Mouse (Mus musculus): ENCODE measurements at regions not wholly inside any gene's neighbourhood (a gene's known extent, or its start where the extent isn't known, plus 50 kb on each side); places are given as distances from the start of the nearest gene placed in this dataset.
"Not testable (repeated sequence)": the region's sequence is repeated elsewhere in the genome, so short reads cannot be mapped to it uniquely, and the experiment has no call there.

- Histone ChIP-seq H3K36me3 (replicated peaks; ENCODE audit: control insufficient read depth, insufficient read depth, low read depth, low read length) (no peaks in the 10 kb centered on the region), H3K4me2 (ENCODE audit: low read depth, low read length) (no peak overlapping the region), H3K4me1 (ENCODE audit: control insufficient read depth, insufficient read depth, low read length) (no peaks in the 10 kb centered on the region), H3K9ac (replicated peaks; ENCODE audit: low read length) (no peak overlapping the region), H3K27ac (replicated peaks; ENCODE audit: low read depth, low read length) (no peak overlapping the region), H3K9me3 (replicated peaks; ENCODE audit: control insufficient read depth, low read length) (no peaks in the 10 kb centered on the region), H3K27me3 (ENCODE audit: control insufficient read depth, insufficient read depth, low read length) (no peaks in the 10 kb centered on the region), H3K4me3 (ENCODE audit: low read depth, low read length) (no peak overlapping the region)
- 72% methylated on average over 3 of the region's 3 CpGs for WGBS
- ATAC-seq (replicated peaks; ENCODE audit: insufficient number of reproducible peaks, low FRiP score, low TSS enrichment, low read depth): no peak
- DNase-seq (ENCODE audit: low spot score): no peak
Observed at GRCm38 (mm10) chr8:30063148-30063547, 2615.7 kb downstream of the Poteg start.

DNA sequence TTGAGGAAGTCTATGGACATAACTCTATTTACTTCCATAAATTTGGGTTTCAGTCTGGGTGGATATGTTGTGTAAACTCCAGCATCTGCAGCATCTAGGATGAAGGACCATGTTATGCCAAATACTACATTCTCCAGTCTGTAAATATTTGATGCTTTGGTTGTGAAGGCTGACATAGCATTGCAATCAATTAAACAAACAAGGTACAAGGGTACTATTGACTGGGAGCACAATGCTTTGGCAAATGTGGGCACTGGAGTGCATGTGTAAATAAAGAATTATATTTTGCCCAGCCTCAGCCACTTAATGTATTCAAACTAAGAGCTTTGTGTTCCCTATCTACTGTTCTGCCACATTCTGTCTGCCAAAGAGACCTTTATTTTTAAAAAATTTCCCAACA, 2630.3 kb downstream of the Poteg start:
- Histone ChIP-seq H3K4me3 (ENCODE audit: low read depth, low read length) (no peak overlapping the region), H3K36me3 (replicated peaks; ENCODE audit: control insufficient read depth, insufficient read depth, low read depth, low read length) (no peaks in the 10 kb centered on the region), H3K27ac (replicated peaks; ENCODE audit: low read depth, low read length) (no peak overlapping the region), H3K4me1 (ENCODE audit: control insufficient read depth, insufficient read depth, low read length) (no peaks in the 10 kb centered on the region), H3K9ac (replicated peaks; ENCODE audit: low read length) (no peak overlapping the region), H3K4me2 (ENCODE audit: low read depth, low read length) (no peak overlapping the region), H3K9me3 (replicated peaks; ENCODE audit: control insufficient read depth, low read length) (no peaks in the 10 kb centered on the region), H3K27me3 (ENCODE audit: control insufficient read depth, insufficient read depth, low read length) (no peaks in the 10 kb centered on the region)
- ATAC-seq (replicated peaks; ENCODE audit: insufficient number of reproducible peaks, low FRiP score, low TSS enrichment, low read depth): no peak
- no peak for DNase-seq (ENCODE audit: low spot score)

GRCm38 (mm10) chr8:30127766-30128165, 2680.3 kb downstream of the Poteg start:
- ATAC-seq (replicated peaks; ENCODE audit: insufficient number of reproducible peaks, low FRiP score, low TSS enrichment, low read depth): no peak
- no peak overlapping the region for H3K4me3 ChIP-seq (ENCODE audit: low read depth, low read length)

GRCm38 (mm10) chr8:30134999-30135398, 2687.5 kb downstream of the Poteg start:
- Histone ChIP-seq H3K4me3 (ENCODE audit: low read depth, low read length) (no peak overlapping the region), H3K9me3 (replicated peaks; ENCODE audit: control insufficient read depth, low read length) (no peaks in the 10 kb centered on the region), H3K27me3 (ENCODE audit: control insufficient read depth, insufficient read depth, low read length) (no peaks in the 10 kb centered on the region), H3K4me2 (ENCODE audit: low read depth, low read length) (no peak overlapping the region), H3K27ac (replicated peaks; ENCODE audit: low read depth, low read length) (no peak overlapping the region), H3K4me1 (ENCODE audit: control insufficient read depth, insufficient read depth, low read length) (no peaks in the 10 kb centered on the region), H3K36me3 (replicated peaks; ENCODE audit: control insufficient read depth, insufficient read depth, low read depth, low read length) (no peaks in the 10 kb centered on the region), H3K9ac (replicated peaks; ENCODE audit: low read length) (no peak overlapping the region)
- no peak for ATAC-seq (replicated peaks; ENCODE audit: insufficient number of reproducible peaks, low FRiP score, low TSS enrichment, low read depth)
- DNase-seq (ENCODE audit: low spot score): no peak
- 75% methylated on average over 6 of the region's 6 CpGs for WGBS

More at GRCm38 (mm10) chr8:30127766-30128165, 2680.3 kb downstream of the Poteg start:
- DNase-seq (ENCODE audit: low spot score): peak; percentile 20
- Histone ChIP-seq H3K4me1 (ENCODE audit: control insufficient read depth, insufficient read depth, low read length) (no peaks in the 10 kb centered on the region), H3K9me3 (replicated peaks; ENCODE audit: control insufficient read depth, low read length) (no peaks in the 10 kb centered on the region), H3K9ac (replicated peaks; ENCODE audit: low read length) (no peak overlapping the region), H3K27ac (replicated peaks; ENCODE audit: low read depth, low read length) (no peak overlapping the region), H3K36me3 (replicated peaks; ENCODE audit: control insufficient read depth, insufficient read depth, low read depth, low read length) (no peaks in the 10 kb centered on the region), H3K4me2 (ENCODE audit: low read depth, low read length) (no peak overlapping the region), H3K27me3 (ENCODE audit: control insufficient read depth, insufficient read depth, low read length) (no peaks in the 10 kb centered on the region)
- 45% methylated on average over 3 of the region's 3 CpGs for WGBS

DNA sequence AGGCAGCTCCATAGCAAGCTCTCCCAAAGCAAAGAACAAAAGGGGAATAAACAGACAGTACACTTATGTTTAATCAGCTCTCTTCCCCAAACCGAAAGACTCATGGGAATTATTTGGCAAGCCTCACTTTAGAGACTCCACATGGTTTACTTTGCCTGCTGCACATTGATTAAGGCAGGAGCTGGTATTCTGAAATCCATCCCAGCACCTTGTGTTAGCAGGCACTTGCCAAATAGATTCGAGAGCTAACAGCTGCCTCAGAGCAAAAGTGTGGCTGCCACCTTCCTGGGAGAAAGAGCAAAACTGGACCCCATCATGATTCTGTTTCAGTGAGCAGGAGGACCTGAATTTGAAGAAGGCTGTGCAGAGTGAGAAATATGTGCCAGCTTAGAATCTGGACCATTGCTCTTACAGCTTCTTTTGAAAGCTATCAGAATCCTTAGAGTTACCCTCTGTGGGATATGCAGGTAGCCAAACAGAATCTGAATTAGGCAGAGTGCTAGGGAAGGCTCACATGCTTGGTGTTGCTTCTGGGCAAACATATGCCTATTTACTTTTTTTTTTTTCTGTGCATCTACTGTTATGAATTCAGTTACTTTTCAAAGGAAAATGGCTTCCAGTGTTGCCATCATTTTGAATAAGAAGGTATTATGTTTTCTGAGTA, 2703.8 kb downstream of the Poteg start:
- DNase-seq (ENCODE audit: low spot score): no peak
- no peak overlapping the region for H3K27ac ChIP-seq (replicated peaks; ENCODE audit: low read depth, low read length)
- no peaks in the 10 kb centered on the region for H3K4me1 ChIP-seq (ENCODE audit: control insufficient read depth, insufficient read depth, low read length)
- no peaks in the 10 kb centered on the region for H3K36me3 ChIP-seq (replicated peaks; ENCODE audit: control insufficient read depth, insufficient read depth, low read depth, low read length)
- no peak overlapping the region for H3K4me2 ChIP-seq (ENCODE audit: low read depth, low read length)
- no peak overlapping the region for H3K9ac ChIP-seq (replicated peaks; ENCODE audit: low read length)
- WGBS: 73% methylated on average over 2 of the region's 2 CpGs
- ATAC-seq (replicated peaks; ENCODE audit: insufficient number of reproducible peaks, low FRiP score, low TSS enrichment, low read depth): no peak
- no peak overlapping the region for H3K4me3 ChIP-seq (ENCODE audit: low read depth, low read length)
- H3K27me3 ChIP-seq (ENCODE audit: control insufficient read depth, insufficient read depth, low read length): no peaks in the 10 kb centered on the region
- no peaks in the 10 kb centered on the region for H3K9me3 ChIP-seq (replicated peaks; ENCODE audit: control insufficient read depth, low read length)

- no peak overlapping the region for H3K4me2 ChIP-seq (ENCODE audit: low read depth, low read length)
- no peaks in the 10 kb centered on the region for H3K4me1 ChIP-seq (ENCODE audit: control insufficient read depth, insufficient read depth, low read length)
- H3K4me3 ChIP-seq (ENCODE audit: low read depth, low read length): no peak overlapping the region
- 72% methylated on average over 4 of the region's 4 CpGs for WGBS
- no peaks in the 10 kb centered on the region for H3K9me3 ChIP-seq (replicated peaks; ENCODE audit: control insufficient read depth, low read length)
- ATAC-seq (replicated peaks; ENCODE audit: insufficient number of reproducible peaks, low FRiP score, low TSS enrichment, low read depth) (no peak), DNase-seq (ENCODE audit: low spot score) (no peak)
- H3K27me3 ChIP-seq (ENCODE audit: control insufficient read depth, insufficient read depth, low read length): no peaks in the 10 kb centered on the region
- no peak overlapping the region for H3K27ac ChIP-seq (replicated peaks; ENCODE audit: low read depth, low read length)
- H3K9ac ChIP-seq (replicated peaks; ENCODE audit: low read length): no peak overlapping the region
- no peaks in the 10 kb centered on the region for H3K36me3 ChIP-seq (replicated peaks; ENCODE audit: control insufficient read depth, insufficient read depth, low read depth, low read length)
Observed at GRCm38 (mm10) chr8:30152921-30153320, 2705.5 kb downstream of the Poteg start.

- no peaks in the 10 kb centered on the region for H3K27me3 ChIP-seq (ENCODE audit: control insufficient read depth, insufficient read depth, low read length)
- DNase-seq (ENCODE audit: low spot score) (no peak), ATAC-seq (replicated peaks; ENCODE audit: insufficient number of reproducible peaks, low FRiP score, low TSS enrichment, low read depth) (no peak)
- no peak overlapping the region for H3K4me2 ChIP-seq (ENCODE audit: low read depth, low read length)
- no peaks in the 10 kb centered on the region for H3K36me3 ChIP-seq (replicated peaks; ENCODE audit: control insufficient read depth, insufficient read depth, low read depth, low read length)
- no peak overlapping the region for H3K4me3 ChIP-seq (ENCODE audit: low read depth, low read length)
- H3K4me1 ChIP-seq (ENCODE audit: control insufficient read depth, insufficient read depth, low read length): no peaks in the 10 kb centered on the region
- no peak overlapping the region for H3K9ac ChIP-seq (replicated peaks; ENCODE audit: low read length)
- 71% methylated on average over 1 of the region's 1 CpGs for WGBS
- H3K27ac ChIP-seq (replicated peaks; ENCODE audit: low read depth, low read length): no peak overlapping the region
- no peaks in the 10 kb centered on the region for H3K9me3 ChIP-seq (replicated peaks; ENCODE audit: control insufficient read depth, low read length)
Observed at GRCm38 (mm10) chr8:30171881-30172280, 2724.4 kb downstream of the Poteg start.

GRCm38 (mm10) chr8:30202746-30203145, 2755.3 kb downstream of the Poteg start:
- not testable (repeated sequence) for ATAC-seq (replicated peaks; ENCODE audit: insufficient number of reproducible peaks, low FRiP score, low TSS enrichment, low read depth); H3K27ac ChIP-seq (replicated peaks; ENCODE audit: low read depth, low read length); H3K36me3 ChIP-seq (replicated peaks; ENCODE audit: control insufficient read depth, insufficient read depth, low read depth, low read length); H3K4me2 ChIP-seq (ENCODE audit: low read depth, low read length); H3K27me3 ChIP-seq (ENCODE audit: control insufficient read depth, insufficient read depth, low read length); H3K9ac ChIP-seq (replicated peaks; ENCODE audit: low read length); H3K4me3 ChIP-seq (ENCODE audit: low read depth, low read length); H3K9me3 ChIP-seq (replicated peaks; ENCODE audit: control insufficient read depth, low read length); DNase-seq (ENCODE audit: low spot score); H3K4me1 ChIP-seq (ENCODE audit: control insufficient read depth, insufficient read depth, low read length)
